Mouse (Mus musculus) spleen, postnatal 36 days (tissue): ENCODE measurements around the gene Tcte3.
"Not testable (repeated sequence)": the region's sequence is repeated elsewhere in the genome, so short reads cannot be mapped to it uniquely, and the experiment has no call there.

Experiments used
- DNase-seq, 2 experiments: peaks; one replicate each; pipeline ENCODE4 v3.0.0; 2022; ENCODE audit warnings: low spot score in 2 of 2, mixed read lengths in 1 of 2

Tcte3 gene

DNA sequence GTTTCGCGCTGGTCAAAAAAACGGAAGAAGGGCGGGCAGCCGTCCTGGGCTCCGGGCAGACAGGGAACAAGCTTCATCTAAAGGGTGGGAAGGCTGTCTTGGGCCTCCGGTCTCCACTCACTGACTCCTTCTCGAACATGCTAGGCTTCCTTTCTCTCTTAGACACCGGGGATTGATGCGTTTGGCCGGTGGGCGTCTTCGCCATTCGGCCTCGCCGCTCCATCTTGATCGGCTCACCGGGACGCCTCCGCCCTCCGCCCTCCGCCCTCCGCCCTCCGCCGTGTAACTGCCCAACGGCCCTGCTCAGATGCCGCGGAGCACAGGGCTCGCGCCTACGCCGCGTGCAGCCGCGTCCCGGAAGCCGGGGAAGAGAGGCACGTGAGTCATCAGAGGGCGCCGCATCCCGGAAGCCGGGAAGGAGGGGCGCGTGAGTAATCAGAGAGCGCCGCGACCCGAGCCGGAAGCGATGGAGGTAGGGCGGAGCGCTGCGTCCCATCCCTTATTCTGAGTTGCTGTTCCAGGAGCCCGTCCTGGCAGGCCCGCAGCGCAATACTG is at the start of gene Tcte3, which contains the start of the genes Ermard and Gm3448:
Gene Tcte3 (minus strand): TSS at position 314 of the 555 bp plus-strand sequence.
Gene Ermard (plus strand): TSS at position 34 of the 555 bp plus-strand sequence.
Gene Gm3448 (minus strand): TSS at position 363 of the 555 bp plus-strand sequence.
- DNase-seq: peak; percentile 18 to 33

DNA sequence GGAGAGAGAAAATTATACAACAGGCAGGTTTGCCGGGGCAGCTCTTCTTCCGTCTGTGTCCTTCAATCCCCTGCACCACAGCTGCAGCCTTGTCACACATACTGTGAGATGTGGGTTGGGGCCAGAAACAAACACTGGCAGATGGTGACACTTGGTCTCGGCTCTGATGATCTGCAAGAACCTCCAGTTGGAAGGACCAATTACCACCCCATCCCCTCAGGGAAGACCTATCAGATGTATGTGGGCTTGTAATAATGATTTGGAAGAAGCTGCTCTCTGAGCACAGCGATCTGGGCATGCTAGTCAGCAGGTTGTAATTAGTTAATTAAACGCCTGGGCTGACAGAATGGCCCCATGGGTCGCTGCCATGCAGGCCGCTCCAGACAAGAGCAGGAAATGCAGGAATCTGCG is 47.3 kb upstream of the Tcte3 start:
- no peak for DNase-seq

DNA sequence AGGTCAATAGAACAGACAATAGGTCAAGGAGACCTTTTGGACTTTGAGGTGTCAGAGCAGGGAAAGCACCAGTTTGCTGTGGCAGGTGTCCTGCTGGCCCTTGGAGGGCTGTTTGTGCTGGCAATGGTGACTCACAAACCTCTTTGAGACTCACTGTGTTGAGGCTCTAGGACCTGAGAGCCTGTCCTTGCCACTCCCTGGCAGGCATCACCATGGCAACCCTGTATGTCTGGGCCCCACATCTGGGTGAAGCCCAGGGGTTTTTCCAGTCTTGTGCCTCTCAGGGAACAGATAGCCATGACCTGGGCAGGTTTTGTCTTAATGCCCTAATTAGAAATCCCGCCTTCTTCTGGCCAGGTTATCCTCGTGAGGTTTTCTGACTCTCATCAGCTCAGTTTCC is 46.9 kb upstream of the Tcte3 start:
- DNase-seq: no peak

DNA sequence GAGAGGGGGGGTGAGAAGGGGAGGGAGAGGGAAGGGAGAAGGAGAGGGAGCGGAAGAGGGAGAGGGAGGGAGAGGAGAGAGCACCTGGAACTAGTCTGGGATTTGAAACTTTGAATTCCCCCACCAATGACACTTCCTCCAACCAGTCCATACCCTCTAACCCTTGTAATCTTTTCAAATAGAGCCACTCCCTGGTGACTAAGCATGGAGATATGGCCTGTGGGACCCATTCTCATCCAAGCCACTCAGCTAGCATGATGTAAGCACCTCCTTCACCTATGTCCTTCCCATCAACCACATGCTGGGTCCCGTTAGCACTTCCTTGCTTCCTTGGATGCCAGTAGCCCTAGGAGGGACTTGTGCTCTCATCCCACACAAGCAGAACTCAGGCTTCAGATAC is 43.7 kb upstream of the Tcte3 start:
- no peak for DNase-seq

DNA sequence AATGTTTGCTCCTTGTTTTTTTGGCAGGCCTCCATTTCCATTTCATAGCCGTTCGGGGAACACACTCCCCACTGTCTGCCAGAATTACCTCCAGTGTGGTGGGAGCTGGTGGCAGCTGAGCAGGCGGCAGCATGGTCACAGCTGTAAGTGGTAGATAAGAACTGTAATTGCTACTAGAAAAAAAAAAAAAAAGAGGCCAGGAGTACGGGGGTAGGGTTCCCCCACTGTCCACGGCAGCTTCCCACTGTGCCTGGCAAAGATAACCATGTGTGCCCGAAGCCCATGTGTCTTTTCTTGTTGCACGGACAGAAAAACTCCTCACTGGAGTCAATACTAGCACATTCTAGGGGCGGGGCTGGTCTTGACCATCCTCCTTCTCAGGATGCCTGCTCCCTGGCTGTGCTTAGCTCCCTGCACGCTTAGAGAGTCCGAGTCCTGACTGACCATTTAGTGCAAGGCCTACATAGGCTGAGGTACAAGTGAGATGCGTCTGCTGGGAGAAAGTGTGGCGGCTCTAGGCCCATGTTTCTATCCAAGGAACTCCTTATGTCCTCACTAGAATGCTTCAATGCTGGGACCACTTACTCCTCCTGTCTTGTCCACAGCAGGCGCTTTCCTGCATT is 43.0 kb upstream of the Tcte3 start:
- DNase-seq: peak in 1 of 2 experiments; percentile 12

DNA sequence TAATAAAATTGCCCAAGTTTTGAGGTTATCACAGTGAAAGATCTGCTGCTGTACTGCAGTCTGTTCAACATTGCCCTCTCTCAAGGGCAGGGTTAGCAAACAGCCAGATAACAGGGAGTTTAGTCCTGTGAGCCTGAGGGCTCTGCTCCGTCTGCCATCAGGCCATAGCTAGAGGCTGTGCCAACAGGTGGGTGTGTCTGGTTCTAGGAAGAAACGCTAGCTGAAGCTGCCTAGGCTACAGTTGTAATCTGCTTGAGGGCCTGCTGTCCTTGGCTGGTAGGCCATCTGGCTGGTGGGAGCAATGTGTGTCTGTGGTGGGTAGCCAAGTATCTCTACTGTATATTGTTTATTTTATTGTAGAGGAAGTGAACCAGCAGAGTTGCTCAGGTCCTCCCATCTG is 36.2 kb upstream of the Tcte3 start:
- no peak for DNase-seq

DNA sequence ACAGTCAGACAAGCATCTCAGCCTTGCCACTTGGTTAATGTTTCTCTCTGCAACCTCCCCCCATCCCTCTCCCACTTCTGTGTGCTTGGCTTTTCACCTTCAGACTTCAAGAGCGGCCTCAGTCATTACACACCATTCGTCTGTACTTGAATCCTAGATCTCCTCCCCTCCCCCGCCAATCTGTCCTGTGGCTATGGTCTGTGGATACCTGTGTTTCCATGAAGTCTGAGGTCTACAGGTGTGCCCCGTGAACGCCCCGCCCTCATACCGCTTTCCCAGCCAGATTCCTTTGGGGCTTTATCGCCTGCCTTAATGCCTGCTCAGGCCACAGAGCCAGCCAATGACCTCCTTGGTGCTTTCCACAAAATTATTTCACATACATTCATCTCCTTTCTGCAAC is 33.7 kb upstream of the Tcte3 start:
- no peak for DNase-seq

DNA sequence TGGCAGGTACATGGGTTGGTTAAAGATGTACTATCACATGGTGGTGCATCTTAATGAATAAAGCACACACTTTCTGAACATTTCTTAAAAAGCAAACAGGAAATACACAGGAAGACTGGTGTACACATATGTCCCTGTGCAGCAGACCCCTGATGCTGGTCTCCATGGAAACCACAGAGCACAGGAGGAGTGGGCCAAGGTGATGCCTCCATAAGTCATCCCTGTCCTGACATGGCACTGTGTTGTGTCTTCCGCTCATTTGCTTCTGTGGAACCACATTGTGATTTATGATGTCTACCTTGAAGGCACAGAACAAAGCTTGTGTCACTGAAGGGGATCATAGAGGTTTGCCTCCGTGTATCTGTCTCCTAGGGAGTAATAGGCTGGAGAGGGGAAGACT is 30.9 kb upstream of the Tcte3 start:
- DNase-seq: no peak

DNA sequence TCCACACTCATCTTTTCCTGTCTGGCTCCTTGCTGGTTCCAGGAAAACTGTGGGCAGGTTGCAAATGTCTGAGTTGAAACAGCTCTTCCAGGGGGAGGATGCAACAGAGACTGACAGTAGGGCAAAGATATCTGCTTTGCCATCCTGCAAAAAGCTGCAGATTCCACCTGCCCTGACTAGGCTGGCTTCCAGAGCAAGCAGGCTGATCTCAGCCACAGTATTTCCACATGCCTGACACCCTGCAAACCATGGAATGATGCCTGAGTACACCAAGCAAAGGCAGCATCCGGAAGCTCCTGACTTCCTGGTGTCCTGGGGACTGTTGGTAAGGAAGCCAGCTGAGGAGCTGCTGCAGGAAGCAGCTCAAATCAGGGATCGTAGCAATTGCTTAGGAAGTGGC is 27.8 kb upstream of the Tcte3 start:
- no peak for DNase-seq

DNA sequence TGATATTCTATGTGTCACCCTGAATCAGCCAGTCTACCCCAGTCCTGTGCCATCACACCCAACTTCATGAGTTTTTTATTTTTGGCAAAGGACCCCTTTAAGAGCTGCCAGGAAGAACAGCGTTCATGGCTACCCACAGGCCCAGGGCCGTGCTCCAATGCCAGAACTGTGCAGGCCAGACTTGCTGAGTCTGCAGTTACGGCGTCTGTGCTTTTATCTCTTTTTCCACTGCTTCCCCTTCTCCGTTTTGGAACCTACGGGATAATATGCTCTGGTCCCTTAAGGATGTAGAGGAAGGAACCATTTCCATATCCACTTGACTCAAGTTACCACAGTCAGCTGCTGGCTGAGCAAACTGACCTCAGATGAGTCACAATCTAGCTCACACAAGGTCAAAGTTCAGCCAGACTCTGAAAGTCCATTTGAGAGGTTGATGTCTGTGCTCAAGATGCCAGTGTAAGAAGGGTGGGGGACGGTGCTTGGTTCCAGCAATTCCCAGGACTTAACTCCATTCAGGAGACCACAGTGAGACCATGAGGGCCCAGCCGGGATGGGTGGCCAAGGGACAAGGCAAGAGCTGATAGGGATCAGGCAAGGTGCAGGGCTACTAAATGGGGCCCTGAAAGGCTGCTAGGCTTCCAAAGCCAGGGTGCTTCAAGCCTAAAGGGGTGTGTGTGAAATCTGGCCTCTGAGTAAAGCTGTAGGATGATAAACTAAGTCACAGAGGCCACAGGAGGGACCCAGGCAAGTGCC is 26.9 kb upstream of the Tcte3 start:
- DNase-seq: no peak

DNA sequence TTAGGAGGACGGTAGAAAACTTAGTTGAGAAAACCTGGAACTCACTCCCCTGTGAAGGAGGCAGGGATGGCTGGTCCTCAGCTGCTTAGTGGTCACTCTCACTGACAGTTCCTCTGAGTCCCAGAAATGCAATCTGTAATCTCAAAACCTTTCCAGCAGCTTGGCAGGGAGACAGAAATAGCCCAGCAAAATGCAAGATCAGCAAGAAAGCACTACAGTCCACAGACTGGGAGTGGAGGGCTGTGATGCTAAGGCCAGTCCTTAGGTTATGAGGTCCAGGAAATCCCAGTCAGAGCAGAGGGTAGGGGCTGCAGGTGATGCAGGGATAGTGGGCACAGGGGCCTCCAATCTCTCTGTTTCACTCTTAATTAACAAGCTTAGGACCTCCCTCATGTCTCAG is 25.6 kb upstream of the Tcte3 start:
- DNase-seq: no peak

DNA sequence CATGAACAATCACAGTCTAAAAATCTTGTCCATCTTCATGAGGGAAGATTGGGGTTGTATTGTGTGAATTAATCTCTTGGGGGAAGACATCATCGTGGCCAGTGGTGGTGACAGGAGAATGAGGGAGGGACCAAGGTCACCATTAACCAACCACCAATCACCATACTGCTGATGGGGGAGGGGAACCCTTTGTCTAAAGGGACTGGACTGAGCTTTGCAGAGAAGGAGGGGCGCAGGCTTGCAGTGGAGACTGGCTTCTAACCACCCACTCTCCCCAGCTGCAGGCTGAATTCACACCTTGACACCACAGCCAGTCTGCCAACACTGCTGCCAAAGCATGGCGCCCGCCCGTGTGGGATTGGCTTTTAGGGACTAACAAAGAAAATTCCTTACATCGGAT is 24.8 kb upstream of the Tcte3 start:
- no peak for DNase-seq

DNA sequence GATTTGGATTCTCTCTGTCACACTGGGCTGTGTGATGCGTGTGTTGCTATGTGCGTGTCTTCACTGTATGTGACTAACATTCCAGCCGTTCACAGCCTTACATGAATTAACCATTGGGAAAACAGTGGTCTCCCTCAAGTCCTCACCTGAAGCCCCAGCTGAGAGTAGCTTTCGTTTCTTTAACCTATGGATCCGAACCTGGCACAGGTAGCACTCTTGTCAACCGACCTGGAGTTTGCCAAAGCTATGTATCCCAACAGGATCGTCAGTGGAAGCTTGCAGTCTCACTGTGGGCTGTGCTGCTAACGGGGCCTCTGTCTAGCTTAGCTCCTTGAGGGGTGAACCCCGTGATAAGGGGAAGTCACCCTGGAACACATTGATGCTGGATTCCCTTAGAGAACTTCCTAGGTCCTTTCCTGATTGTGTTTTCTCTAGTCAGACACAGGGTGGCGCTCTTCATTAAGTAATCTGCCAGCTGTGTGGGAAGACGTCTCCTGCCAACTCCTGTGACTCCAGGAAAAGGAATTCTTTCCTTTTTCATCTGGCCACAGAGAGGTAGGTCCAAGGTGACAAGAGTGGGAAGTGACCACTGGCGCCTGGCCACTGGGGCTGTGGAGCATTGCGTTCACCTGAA is 24.2 kb upstream of the Tcte3 start:
- no peak for DNase-seq

DNA sequence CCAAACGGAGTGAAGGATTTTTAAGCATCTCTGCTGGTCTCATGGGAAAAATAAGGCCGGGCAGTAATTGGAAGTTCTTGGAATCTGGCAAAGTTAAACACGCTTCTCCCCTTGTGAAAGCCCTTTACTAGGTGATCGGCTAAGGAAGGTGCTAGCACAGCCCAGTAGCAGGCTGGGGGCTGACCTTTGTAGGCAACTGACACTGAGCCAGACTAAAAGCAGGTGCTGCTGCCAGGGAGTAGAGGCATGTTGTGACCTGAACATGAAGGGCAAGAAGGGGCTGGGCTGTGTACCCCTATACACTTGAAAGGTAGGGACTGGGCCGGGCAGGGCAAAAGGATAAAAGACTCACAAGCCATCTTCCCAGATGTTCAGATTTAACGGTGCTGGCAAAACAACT is 19.1 kb upstream of the Tcte3 start:
- no peak for DNase-seq

DNA sequence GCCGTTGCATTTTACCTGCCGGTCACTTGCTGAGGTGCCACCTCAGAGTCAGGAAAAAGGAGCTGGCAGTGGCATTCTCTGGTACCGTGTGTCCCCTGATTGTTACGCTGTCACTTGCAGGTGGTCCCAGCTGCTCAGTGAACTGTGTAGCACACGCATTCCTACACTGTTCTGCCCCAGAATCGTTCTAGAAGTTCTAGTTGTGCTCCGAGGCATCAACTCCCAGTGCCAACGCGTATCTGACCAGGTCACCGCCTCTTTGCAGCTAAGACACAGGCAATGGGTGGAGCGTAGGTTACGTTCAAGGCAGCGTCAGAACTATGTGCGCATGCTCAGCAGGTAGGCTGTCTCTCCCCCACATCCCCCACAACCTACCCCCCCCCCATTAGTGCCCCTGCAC is 18.4 kb upstream of the Tcte3 start:
- no peak for DNase-seq

DNA sequence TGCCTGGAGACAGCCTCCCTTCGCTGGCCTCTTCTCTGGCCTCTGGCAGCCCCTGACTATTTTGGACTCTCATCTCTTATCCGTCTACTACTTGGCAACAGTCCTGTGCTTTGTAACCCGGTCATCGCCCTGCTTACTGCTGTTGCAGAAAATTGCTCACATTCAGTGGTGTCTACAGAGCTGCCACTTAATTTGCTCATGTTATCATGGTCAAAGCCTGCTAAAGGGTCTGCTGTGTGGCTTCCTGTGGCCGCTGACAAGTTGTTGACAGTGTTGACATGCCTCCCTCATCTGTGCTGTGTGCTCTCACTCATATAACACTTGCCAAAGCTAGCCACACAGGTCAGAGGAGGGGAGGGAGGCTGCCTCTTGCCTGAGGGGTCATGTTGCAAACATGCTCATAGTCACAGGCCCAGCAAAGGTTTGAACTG is 16.9 kb upstream of the Tcte3 start:
- no peak for DNase-seq

DNA sequence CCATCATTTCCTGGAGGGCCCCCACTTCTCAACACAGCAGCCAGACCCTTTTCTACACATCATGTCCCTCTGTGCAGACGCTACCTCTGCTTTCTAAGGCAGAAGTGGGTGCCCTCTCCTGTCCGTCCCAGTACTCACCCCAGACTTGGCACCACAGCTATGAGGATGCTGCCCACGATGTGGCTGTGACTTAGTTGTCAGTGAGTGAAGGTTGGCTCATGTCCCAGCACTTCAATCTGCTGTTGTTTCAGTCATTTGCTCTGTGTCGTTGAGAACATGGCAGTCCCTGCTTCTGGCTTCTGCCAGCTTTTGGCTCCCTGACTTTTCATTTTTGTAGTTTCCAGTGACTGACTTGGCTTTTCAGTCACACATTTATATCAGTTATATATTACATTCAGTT is 14.6 kb upstream of the Tcte3 start:
- DNase-seq: no peak

DNA sequence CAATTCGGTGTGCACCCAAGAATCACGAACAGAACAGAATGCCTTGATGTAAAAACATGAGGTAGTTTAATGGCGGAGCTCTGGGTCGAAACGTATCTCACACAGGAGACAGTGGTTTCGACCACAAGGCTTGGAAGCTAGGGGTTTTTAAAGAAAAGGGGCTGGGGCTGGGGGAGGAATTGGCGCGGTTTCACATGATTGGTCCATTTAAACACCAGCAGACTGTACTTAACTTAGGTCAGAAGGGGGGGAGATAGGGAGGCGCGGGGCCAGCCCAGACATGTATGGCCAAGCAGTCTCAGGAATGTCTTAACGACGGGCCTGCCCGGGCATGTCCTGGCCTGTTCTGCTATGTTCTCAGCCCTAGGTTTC is 12.5 kb upstream of the Tcte3 start:
- DNase-seq: not testable (repeated sequence)

DNA sequence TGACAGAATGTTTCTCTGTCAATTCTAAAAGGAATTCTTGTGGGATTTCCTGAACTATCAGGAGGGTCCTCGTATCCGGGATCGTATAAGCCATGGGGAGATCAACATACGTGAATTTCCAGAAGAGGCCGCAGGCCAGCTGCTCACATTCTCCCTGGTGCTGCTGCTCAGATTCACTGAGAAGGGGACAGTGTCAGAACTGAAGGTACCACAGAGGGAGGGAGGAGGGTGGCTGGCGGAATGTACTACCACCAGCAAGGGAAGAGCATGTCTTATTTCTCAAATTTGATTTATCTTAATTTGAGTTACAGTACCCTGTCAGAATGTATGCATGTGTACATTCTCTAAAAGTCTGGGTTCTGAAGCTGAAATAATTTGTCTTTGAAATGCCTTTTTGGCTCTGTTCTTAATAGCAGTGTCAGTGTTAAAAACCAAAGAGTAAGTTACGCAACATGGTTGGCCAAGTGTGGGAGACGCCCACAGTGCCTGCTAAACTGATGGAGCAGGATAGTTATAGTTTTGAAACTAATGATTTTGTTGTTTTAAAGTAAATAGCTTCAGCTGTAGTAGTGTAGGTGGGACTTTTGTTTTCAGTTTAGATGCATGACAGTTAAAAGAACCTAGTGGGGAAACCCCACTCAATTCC is 12.0 kb upstream of the Tcte3 start:
- DNase-seq: not testable (repeated sequence)

DNA sequence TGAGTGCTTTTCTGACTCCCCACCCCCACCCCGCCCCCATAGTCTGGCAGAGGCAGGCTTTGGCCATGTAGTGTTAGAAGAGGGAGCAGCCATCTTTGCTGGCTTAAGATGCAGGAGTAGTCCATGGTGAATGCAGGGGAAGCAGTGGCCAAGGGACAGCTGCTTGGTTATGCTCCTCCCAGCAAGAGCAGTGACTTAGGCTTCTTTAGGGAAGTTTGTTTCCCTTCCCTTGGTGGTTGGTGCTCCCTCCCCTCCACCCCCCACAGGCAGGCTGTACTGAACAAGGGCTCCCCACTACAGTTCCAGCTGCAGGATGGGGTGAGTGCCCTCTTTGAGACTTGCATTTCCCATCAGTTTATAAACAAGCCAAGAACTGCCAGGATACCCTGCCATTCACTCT is 11.5 kb upstream of the Tcte3 start:
- not testable (repeated sequence) for DNase-seq

DNA sequence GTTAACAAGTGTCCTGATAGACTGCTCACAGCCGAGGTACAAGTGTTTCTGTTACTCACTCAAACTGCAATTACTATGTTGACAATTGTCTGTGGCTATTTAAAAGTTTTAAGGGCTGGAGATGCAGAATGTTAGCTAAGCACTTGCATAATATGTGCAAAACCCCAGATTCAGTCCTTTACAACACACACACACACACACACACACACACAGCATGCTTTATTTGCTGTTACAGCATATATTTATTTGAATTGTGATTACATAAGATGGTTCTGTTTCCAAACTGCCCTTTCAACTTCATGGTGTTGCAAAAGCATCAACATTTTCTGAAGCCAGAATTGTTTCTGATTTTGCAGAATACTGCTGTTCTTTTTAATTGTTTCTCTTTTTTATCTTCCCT is 9.1 kb upstream of the Tcte3 start:
- DNase-seq: not testable (repeated sequence)

DNA sequence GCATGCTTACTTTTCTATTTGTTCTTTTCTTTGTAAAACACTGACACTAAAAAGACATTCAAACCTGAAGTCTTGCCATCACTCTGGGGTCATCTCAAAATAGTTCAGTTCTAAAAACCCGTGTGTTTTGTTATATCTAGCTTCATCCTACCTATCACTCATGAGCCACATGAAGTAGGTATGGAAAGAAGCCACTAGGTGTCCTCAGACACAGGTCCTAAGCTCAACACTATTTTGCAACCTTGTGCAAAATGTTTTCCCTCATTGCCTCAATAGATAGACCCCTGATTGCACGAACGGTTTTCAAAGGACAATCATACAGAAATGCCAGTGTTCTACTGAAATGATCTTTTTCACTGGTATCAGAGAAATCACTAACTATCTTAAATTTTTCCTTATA is 833 bp downstream of the Tcte3 start:
- not testable (repeated sequence) for DNase-seq
